Mouse (Mus musculus) lung, embryonic 14.5 days (tissue): ENCODE data around the gene Serinc5. TPM values are rescaled to one million over a fixed set of nuclear protein-coding genes. Genes with fewer than 3 reads are reported as not detected.

Source experiments
- ATAC-seq: fragments of 200-750 bp; cut with Nextera tagmentation; 2 replicates; pipeline ENCODE4 v1.8.0; 2017; ENCODE audit warnings: mild to moderate bottlenecking, moderate TSS enrichment, moderate library complexity; ENCODE audit not compliant: insufficient read depth
- DNase-seq: peaks from one replicate; pipeline ENCODE4 v3.0.0-alpha.2; 2015
- H3K27ac ChIP-seq: fragments of 300-500 bp; sonication (generic); 2 replicates; pipeline ENCODE4 v1.5.1; 2014; ENCODE audit warnings: low read depth, mild to moderate bottlenecking, moderate library complexity
- H3K27me3 ChIP-seq: fragments of 300-500 bp; sonication (generic); 2 replicates; pipeline ENCODE4 v1.6.1; 2014; ENCODE audit warnings: low read length, control low read depth; ENCODE audit not compliant: insufficient read depth
- H3K36me3 ChIP-seq: fragments of 300-500 bp; sonication (generic); 2 replicates; pipeline ENCODE4 v1.6.1; 2014; ENCODE audit warnings: control low read depth; ENCODE audit not compliant: insufficient read depth
- H3K4me1 ChIP-seq: fragments of 300-500 bp; sonication (generic); 2 replicates; pipeline ENCODE4 v1.6.1; 2014; ENCODE audit warnings: antibody characterized with exemption, control low read depth; ENCODE audit not compliant: insufficient read depth
- H3K4me2 ChIP-seq: fragments of 300-500 bp; sonication (generic); 2 replicates; pipeline ENCODE4 v1.6.1; 2014; ENCODE audit warnings: mild to moderate bottlenecking
- H3K4me3 ChIP-seq: fragments of 300-500 bp; sonication (generic); 2 replicates; pipeline ENCODE4 v1.5.1; 2014; ENCODE audit warnings: low read depth, low read length
- H3K9ac ChIP-seq: fragments of 300-500 bp; sonication (generic); 2 replicates; pipeline ENCODE4 v1.6.1; 2014
- H3K9me3 ChIP-seq: fragments of 300-500 bp; sonication (generic); 2 replicates; pipeline ENCODE4 v1.6.1; 2016; ENCODE audit warnings: low read depth, low read length, control low read depth
- CTCF ChIP-seq: IDR thresholded peaks from 2 replicates; pipeline ENCODE4 v1.5.1; 2016; ENCODE audit warnings: antibody characterized with exemption, low read depth
- WGBS: fragments of 180-500 bp; shearing (Covaris S2); extraction: QIAGEN DNeasy Blood & Tissue Kit; methylation state at CpG from one replicate; pipeline ENCODE4 v1.1.7; 2014; 5-methylcytosine and 5-hydroxymethylcytosine counted together
- polyA plus RNA-seq: library from polyadenylated mRNA; unstranded; fragments of >200 nt; fragmentation: Nextera tagmentation; extraction: Ambion mirVana; gene quantifications from 2 replicates; pipeline ENCODE4 v1.2.1, GENCODE M21; 2014

Gene Serinc5
- polyA plus RNA-seq, 1 experiment from 2014 or later, result 22.0 TPM

DNA sequence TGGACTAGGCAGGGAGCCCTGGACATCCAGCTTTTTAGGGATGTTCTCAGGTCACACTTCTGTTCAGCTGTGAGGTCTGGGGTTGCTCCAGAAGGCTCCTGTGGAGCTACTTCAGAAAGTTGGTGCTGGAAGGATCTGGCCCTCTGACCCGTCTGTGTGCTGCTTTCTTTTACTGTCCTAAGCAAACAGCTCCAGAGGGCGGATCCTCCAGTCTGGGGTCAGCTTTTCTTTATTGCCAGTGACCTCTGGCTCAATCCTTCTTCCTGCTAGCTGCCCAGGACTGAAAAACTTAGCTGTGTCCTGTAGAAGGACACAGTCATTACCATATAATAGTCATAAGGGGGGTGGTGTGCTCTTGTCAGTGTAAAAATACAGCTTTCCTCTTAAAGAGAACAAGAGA lies 24.1 kb downstream of the Serinc5 start:
- WGBS, result 39% methylated on average over 2 of the region's 2 CpGs
- 0 out of 2 replicates have a peak overlapping the region, but pooled peaks have one; percentile 0 for H3K27ac ChIP-seq
- TF ChIP-seq CTCF, result no peak
- no peaks in the 10 kb centered on the region for H3K9me3 ChIP-seq
- no peak overlapping the region for H3K4me2 ChIP-seq
- no peak overlapping the region for H3K9ac ChIP-seq
- no peaks in the 10 kb centered on the region for H3K27me3 ChIP-seq
- ATAC-seq, result no peak
- no peaks in the 10 kb centered on the region for H3K36me3 ChIP-seq
- DNase-seq, result no peak
- H3K4me1 ChIP-seq, result peaks cover 48% of the 10 kb centered on the region
- no peak overlapping the region for H3K4me3 ChIP-seq

DNA sequence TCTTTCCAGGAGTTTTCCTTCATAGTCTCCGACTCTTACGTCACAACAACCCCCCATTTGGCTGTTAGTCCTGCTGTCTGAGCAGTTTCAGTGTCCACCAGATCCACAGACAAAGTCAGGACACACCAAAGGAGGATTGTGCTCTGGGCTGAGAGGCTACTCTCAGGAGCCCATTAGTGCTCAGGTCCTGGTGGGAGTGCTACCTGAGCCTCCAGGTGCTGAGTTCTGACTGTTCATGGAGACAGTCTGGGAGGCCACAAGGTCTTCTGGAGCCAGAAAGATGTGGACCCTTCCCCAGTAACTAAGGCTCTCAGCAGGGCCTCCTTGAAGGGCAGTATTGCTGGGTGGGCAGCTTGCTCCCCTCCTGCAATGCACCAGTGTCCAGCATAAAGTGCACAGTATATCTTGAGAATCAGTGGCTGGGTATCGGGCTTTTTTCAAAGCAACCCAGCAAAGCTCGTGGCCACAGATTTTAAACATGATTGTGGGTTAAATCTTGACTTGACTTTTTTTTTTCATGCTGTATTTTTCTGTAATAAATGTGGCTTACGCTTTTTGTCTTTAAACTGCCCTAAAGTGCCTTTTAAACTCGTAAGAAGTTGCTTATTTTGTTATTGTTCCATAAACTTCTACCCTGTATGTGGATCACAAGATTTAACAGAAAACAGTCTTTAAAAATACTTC lies 25.5 kb downstream of the Serinc5 start:
- no peak for DNase-seq
- H3K36me3 ChIP-seq, result no peaks in the 10 kb centered on the region
- no peak overlapping the region for H3K4me3 ChIP-seq
- peak overlapping the region; percentile 45 for H3K4me2 ChIP-seq
- TF ChIP-seq CTCF, result no peak
- no peak; the same call in 1 of the 2 replicates for ATAC-seq
- no peaks in the 10 kb centered on the region for H3K9me3 ChIP-seq
- peak overlapping the region; percentile 48 for H3K27ac ChIP-seq
- peaks cover 44% of the 10 kb centered on the region for H3K4me1 ChIP-seq
- H3K27me3 ChIP-seq, result no peaks in the 10 kb centered on the region
- no peak overlapping the region for H3K9ac ChIP-seq
- 52% methylated on average over 6 of the region's 6 CpGs for WGBS

DNA sequence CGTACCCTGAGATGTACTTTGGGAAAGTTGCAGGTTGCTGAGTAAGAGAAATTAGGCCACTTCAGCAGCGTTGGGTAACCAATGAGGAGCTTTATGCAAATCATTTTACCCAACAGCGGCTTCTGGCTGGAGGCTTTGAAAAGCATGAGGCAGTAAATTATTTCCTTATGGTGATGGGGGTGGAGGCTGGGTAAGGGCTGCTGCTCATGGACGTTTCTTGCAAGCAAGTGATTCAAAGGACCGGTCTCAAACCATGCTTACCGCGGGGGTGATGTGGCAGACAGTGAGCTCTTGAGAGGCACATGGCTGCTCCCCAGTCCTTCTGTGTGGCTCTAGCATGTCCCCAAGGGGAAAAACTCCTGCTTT lies 26.0 kb downstream of the Serinc5 start:
- H3K27ac ChIP-seq, result peak overlapping the region; percentile 48; the same call in 1 of the 2 replicates
- no peak overlapping the region for H3K4me3 ChIP-seq
- peak; percentile 89 for DNase-seq
- peak overlapping the region; percentile 45 for H3K4me2 ChIP-seq
- H3K9me3 ChIP-seq, result no peaks in the 10 kb centered on the region
- WGBS, result 2% methylated on average over 7 of the region's 7 CpGs
- TF ChIP-seq CTCF, result no peak
- H3K4me1 ChIP-seq, result peaks cover 39% of the 10 kb centered on the region
- H3K36me3 ChIP-seq, result no peaks in the 10 kb centered on the region
- no peak overlapping the region for H3K9ac ChIP-seq
- ATAC-seq, result peak; percentile 72
- no peaks in the 10 kb centered on the region for H3K27me3 ChIP-seq

DNA sequence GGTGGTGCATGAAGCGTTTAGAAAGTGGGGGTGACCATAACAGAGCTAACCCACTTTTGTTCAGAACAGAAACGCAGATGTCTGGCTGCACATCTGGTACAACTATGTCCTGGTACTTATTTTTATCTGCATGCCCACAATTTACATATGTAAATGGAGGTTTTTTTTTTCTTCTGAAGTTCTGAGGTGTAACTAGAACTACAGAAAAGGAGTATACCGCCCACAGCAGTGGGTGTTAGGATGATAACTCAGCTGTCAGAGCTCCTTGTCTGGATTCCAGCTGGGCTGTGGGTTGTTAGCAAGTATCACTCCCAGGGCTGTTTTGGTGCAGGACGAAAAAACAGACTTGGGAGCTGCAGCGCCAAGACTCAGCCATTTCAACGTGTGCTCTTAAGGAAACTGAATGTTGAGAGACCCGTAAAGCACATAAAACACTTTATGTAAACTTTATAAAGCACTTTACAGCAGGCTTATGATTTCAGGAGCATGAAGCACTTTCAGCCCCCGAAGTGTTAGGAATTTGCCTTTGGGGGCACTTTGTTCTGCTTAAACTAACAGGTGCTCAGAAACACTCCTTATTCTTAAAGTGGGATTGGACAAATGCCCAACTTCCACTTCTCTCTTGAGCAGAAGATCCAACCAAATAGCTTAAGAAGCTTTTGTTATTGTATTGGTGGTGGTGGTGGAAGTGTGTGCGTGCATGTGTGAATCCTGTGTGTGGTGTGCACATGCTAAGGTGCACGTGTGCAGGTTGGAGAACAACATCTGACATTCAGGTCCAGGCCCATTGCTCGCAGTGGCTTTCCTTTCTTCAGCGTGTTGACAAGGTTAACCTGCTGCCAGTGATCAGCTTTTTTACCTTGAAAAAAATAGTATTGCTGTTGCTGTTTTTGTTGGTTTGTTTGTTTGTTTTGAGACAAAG lies 28.5 kb downstream of the Serinc5 start:
- TF ChIP-seq CTCF, result no peak
- Histone ChIP-seq H3K36me3 (no peaks in the 10 kb centered on the region), H3K27ac (no peak overlapping the region; the same call in 1 of the 2 replicates), H3K4me3 (no peak overlapping the region), H3K9ac (no peak overlapping the region), H3K27me3 (no peaks in the 10 kb centered on the region), H3K4me2 (peak overlapping the region; percentile 16; the same call in 1 of the 2 replicates), H3K4me1 (peaks cover 30% of the 10 kb centered on the region), H3K9me3 (no peaks in the 10 kb centered on the region)
- DNase-seq (peak; percentile 80), ATAC-seq (peak; percentile 33; the same call in 1 of the 2 replicates)
- WGBS, result 41% methylated on average over 12 of the region's 12 CpGs

DNA sequence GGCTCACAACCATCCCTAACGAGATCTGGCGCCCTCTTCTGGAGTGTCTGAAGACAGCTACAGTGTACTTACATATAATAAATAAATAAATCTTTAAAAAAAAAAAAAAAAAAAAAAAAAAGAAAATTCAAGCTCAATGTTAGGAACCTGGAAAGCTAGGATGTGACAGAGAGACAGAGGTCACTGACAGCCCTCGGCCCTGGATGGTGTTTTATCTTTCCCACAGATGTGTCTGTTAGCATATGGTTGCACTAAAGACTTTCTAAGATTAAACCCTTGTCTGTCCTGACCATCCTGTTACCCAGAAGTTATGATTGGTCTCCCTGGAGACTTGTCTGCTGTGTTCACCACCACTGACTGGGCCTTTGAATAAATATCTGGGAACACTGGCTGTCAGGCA lies 33.3 kb downstream of the Serinc5 start:
- Histone ChIP-seq H3K4me3 (no peak overlapping the region), H3K9ac (no peak overlapping the region), H3K4me2 (no peak overlapping the region), H3K27me3 (no peaks in the 10 kb centered on the region), H3K36me3 (0 out of 2 replicates have a peak, but pooled peaks cover 2% of the 10 kb centered on the region), H3K4me1 (peaks cover 9% of the 10 kb centered on the region; the same call in 1 of the 2 replicates), H3K27ac (no peak overlapping the region), H3K9me3 (no peaks in the 10 kb centered on the region)
- ATAC-seq (no peak), DNase-seq (no peak)
- 65% methylated on average over 3 of the region's 3 CpGs for WGBS
- no peak for TF ChIP-seq CTCF

DNA sequence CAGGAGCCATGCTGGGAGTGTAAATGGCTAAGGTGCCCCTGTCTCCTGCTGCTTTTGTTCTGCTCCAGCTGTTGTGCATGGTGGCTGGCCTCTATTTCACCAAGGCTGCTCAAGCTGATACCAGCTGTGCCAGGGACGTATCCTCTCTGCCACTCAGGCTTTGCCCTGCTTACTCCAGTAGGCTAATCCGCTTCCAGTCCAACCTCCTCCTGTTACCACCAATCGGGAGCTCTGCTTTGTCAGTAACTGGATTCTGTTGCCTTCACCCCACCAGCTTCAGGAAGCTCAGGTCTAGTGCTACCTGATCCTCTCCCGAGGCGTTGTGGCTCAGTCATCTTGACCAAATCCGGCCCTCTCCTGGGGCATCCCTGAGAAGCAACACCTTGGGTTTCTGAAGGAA lies 33.9 kb downstream of the Serinc5 start:
- no peak for DNase-seq
- WGBS, result 73% methylated on average over 6 of the region's 6 CpGs

DNA sequence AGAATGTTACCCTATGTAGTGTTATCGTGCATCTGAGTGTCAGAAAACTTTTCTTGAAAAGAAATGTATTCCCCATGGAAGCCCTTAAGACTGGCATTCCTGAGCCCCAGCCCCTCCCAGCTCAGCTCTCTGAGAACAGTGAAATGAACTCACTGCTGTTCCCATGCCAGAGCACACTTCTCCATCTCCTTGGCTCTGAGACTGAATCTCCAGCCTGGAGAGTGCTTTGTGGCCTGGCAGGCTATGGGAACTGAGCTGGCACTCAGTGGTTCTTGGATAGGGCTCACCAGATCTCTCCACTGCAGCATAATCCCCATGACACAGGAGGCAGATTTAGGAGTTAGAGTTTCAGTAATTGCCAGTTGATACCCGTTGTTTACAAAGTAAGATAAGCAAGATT lies 36.8 kb downstream of the Serinc5 start:
- ATAC-seq (0 out of 2 replicates have a peak, but pooled peaks have one; percentile 16), DNase-seq (peak; percentile 46)
- no peaks in the 10 kb centered on the region for H3K9me3 ChIP-seq
- no peaks in the 10 kb centered on the region for H3K27me3 ChIP-seq
- H3K9ac ChIP-seq, result no peak overlapping the region
- H3K4me3 ChIP-seq, result no peak overlapping the region
- peaks cover 7% of the 10 kb centered on the region for H3K4me1 ChIP-seq
- 0 out of 2 replicates have a peak, but pooled peaks cover 2% of the 10 kb centered on the region for H3K36me3 ChIP-seq
- no peak overlapping the region for H3K27ac ChIP-seq
- no peak for TF ChIP-seq CTCF
- H3K4me2 ChIP-seq, result no peak overlapping the region
- WGBS, result 44% methylated on average over 2 of the region's 2 CpGs

More for the DNA sequence above, 33.9 kb downstream of the Serinc5 start:
- Histone ChIP-seq H3K4me3 (no peak overlapping the region), H3K4me2 (no peak overlapping the region), H3K27ac (no peak overlapping the region), H3K9me3 (no peaks in the 10 kb centered on the region), H3K4me1 (peaks cover 5% of the 10 kb centered on the region; the same call in 1 of the 2 replicates), H3K36me3 (0 out of 2 replicates have a peak, but pooled peaks cover 2% of the 10 kb centered on the region), H3K27me3 (no peaks in the 10 kb centered on the region), H3K9ac (no peak overlapping the region)
- no peak for TF ChIP-seq CTCF
- ATAC-seq, result no peak
